Mouse (Mus musculus): Measurements from ENCODE around the gene Entpd8.

DNA sequence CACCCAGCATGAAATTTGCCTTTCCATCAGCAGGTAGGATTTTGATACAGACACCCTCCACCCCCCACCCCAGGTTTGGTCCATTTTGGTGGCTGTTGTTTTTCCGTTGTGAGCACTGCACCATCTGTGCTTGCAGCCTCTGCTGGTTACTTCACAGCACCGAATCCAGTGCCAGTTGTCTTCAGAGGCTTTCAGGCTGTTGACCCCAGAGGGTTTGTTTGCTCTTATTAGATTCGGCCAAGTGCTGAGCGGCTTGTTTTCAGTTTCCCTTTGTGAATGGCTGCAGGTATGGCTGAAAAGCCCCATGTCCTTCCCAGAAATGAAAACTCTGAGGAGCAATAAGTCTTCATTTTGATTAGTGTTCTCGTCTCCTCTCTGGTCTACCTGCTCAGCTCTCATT is 40.0 kb upstream of the Entpd8 start:
- no peak for TF ChIP-seq CTCF (IDR thresholded peaks at IDR 0.05; ENCODE audit: control insufficient read depth, insufficient read depth, insufficient read length)
- TF ChIP-seq USF1 (IDR thresholded peaks at IDR 0.05; ENCODE audit: low read depth), result no peak
- TF ChIP-seq CEBPB (IDR thresholded peaks at IDR 0.05; ENCODE audit: low read depth), result no peak
- TF ChIP-seq MAX (IDR thresholded peaks at IDR 0.05), result no peak
- no peak for TF ChIP-seq MYOD1 (IDR thresholded peaks at IDR 0.05; ENCODE audit: control insufficient read depth, insufficient read length, low read depth)
- no peak for TF ChIP-seq FOSL1 (IDR thresholded peaks at IDR 0.05; ENCODE audit: insufficient read depth, low read length, poor library complexity, severe bottlenecking)
- TF ChIP-seq MYOG (IDR thresholded peaks at IDR 0.05; ENCODE audit: control insufficient read depth, extremely low read depth, insufficient read length), result no peak
